Mouse (Mus musculus) Patski (cell line): Measurements from ENCODE around the gene Notum. TPM values are rescaled to one million over a fixed set of nuclear protein-coding genes. Genes with fewer than 3 reads are reported as not detected.

Experiments
- ATAC-seq: fragments of 100-300 bp; one replicate; pipeline ENCODE4 v1.8.0; 2021
- CTCF ChIA-PET: fragments of 350-600 bp; sonication (Branson Sonifier 250); formaldehyde crosslinking; loops from one replicate; lab custom pipeline; 2022; ENCODE audit warnings: inconsistent platforms; lab: Charles Lee
- POLR2A ChIA-PET: fragments of 350-600 bp; sonication (Branson Sonifier 250); formaldehyde crosslinking; loops from one replicate; lab custom pipeline; 2022; ENCODE audit warnings: antibody characterized with exemption, inconsistent platforms; lab: Charles Lee
- DNase-seq: peaks from one replicate; pipeline ENCODE4 v3.0.0-alpha.2; 2011; ENCODE audit warnings: low read depth, low spot score
- H3K27me3 ChIP-seq: fragments of 371-371 bp; one replicate; pipeline ENCODE4 v1.5.1; 2021
- CTCF ChIP-seq: fragments of 100-300 bp; IDR thresholded peaks from one replicate; pipeline ENCODE4 v1.5.1; 2021
- in situ Hi-C: fragments of 300-500 bp; cut with MboI; formaldehyde crosslinking; loops from 3 replicates; pipeline ENCODE4 v1.11.1; 2018; ENCODE audit warnings: low pct_unique_long_range_greater_than_20kb, mixed read lengths
- polyA plus RNA-seq: library from polyadenylated mRNA; unstranded; gene quantifications from one replicate; pipeline ENCODE4 v1.2.3, GENCODE M21; 2021

Gene Notum
- polyA plus RNA-seq, 1 experiment from 2014 or later, result 0.21 TPM

DNA sequence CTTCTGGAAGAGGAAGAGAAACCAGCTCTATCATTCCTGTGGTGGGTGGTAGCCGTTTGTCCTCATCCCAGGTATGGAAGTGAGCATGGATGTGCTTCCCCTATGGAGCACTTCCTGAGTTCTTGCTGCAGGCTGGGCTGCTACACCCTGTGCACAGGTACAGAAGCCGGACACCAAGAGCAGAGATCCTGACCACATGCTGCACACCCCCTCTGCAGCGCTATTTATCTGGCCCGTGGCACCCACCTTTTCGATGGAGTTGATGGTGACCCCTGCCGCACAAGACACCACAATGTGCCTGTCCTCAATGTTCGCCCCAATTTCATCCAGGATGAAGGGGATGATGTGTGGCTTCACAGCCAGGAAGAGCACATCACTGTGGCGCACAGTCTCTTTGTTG is 19.1 kb downstream of the Notum start:
- POLR2A ChIA-PET, result interaction anchor here (0.6 to 1.3 kb wide), 2 partner anchors 11 to 156 kb away, joined by 3 read pairs; no protein-coding TSS in a partner anchor

DNA sequence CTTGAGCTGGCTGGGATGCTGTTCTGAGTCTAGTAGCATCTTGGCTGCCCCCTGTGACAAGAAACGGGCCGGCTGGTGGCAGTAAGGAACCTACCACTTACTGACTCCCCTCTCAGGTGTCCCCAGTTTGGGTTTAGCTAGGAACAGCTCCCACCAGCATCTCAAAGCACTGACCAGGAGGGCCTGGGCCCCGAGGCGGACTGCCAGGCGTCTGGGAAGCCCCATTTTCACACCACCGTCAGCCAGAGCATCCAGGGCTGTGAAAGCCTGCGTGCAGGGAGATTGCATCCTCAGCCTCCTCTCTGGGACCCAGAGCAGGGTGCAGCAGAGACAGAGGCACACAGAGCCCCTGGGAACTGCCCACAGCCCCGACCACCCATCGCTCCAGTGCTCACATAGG is 19.7 kb downstream of the Notum start:
- ChIA-PET POLR2A (no interaction called here), CTCF (interaction anchor here (1.0 kb wide), 1 partner anchor 17 kb away, joined by 5 read pairs; no protein-coding TSS in a partner anchor)
- no peaks in the 10 kb centered on the region for H3K27me3 ChIP-seq
- DNase-seq, result no peak
- ATAC-seq, result no peak
- in situ Hi-C loops, result no loop called here
- no peak for TF ChIP-seq CTCF

More for the DNA sequence above, 19.1 kb downstream of the Notum start:
- no peak for DNase-seq
- in situ Hi-C loops, result no loop called here
- CTCF ChIA-PET, result interaction anchor here (1.0 to 1.1 kb wide), 2 partner anchors 17 to 57 kb away, joined by 3 to 5 read pairs; no protein-coding TSS in a partner anchor
- no peak for TF ChIP-seq CTCF
- H3K27me3 ChIP-seq, result no peaks in the 10 kb centered on the region
- ATAC-seq, result no peak

DNA sequence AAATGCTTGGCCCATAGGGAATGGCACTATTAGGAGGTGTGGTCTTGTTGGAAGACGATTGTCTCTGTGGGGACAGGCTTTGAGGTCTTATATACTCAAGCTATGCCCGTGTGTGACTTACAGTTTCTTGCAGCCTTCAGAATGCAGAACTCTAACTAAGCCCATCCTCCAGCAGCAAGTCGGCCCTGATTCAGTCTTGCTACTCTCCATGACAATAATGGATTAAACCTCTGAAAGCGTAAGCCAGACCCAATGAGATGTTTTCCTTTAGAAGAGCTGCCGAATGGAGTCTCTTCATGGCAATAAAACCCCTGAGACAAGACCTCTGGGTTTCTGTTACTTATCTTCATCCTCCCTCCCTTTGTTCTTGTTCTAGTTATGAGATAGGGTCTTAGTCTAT is 26.2 kb downstream of the Notum start:
- POLR2A ChIA-PET, result no interaction called here
- in situ Hi-C loops, result no loop called here

DNA sequence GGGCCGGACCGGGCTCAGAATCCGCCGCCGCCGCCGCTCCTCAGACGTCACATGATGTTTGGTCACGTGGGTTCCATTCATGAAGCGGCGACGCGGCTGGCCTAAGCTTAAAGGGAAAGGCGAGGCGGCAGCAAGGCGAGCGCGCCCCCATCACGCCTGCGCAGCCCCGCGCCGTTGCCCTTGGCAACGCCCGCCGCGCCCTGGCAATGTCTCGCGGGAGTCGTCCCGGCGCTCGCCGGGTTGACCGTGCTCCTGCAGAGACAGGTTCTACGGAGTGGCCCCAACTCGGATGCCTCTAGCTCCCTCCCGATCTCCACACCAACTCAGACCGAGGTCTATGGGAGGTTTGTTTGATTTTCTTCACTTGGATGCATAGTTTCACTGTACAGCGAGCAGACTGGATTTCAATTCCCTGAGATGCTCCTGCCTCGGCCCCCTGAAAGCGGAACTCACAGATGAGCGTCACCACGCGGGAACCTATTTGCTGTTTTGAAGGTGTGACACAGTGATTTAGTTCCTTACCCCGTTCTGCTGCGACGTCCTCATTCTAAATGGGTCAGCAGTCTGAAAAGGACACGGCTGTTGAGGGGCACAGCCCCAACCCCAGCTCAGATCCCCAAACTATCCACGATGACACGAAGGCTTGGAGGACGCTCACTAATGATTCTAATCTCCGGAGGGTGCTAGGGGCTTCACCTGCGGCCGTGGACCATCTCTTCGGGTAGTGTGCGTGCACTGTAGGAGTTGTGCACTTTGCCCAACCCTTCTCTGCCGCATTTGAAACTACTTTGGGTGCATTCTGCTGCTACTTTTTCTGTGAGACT is 27.2 kb downstream of the Notum start, which contains the start of gene Mafg:
Mafg (minus strand) TSS at position 81 of the 824 bp plus-strand sequence.
- TF ChIP-seq CTCF, result no peak
- CTCF ChIA-PET, result interaction anchor here (0.7 to 1.2 kb wide), 2 partner anchors 10 to 143 kb away, joined by 3 read pairs; no protein-coding TSS in a partner anchor
- ATAC-seq, result peak; percentile 42

More for the DNA sequence above, 26.2 kb downstream of the Notum start:
- H3K27me3 ChIP-seq, result no peaks in the 10 kb centered on the region
- no peak for DNase-seq
- no peak for ATAC-seq
- no peak for TF ChIP-seq CTCF
- CTCF ChIA-PET, result no interaction called here

DNA sequence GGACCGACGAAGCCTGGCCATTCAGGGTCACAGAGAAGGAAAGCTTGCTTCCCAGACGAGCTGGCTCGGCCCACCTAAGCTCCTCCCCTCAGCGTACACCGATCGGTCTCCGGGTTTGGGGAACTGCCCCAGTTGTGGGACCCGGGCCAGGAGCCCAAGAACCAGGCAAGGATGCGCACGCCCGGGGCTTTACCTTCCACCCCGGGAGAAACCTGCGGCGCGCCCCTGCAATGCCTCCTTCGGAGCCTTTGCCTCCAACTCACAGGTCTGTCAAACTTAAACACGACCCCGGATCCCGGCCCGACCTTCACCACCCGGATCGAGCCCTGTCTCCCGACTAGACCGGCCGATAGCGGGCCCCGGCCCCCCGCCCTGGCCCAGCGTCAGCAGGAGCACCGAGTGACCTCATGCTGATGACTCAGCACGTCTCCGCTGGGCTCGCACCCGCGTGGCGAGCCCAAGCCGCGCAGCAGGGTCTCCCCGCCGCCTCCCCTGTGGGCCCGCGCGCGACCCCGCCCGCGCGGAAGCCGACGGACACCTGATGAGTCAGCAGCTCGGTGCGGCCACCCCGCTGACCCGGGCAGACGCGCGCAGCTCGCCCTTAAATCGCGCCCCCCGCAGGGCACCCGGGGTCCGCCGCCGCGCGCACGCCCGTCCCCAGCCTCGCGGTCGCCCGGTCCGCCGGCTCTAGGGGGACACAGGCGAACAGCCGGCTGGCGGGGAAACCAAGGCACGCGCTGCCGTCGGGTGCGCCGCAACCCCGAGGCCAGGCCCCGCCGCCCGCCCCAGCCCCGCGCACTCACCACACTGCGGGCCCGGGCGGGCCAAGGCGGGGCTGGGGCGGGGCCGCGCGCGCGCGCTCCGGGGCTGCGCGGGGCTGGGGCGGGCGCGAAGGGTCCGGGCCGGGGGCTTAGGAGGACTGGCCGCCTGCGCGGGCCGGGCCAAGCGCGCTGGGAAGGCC is 28.1 kb downstream of the Notum start:
- ATAC-seq, result peak; percentile 24
- CTCF ChIA-PET, result interaction anchor here (1.2 kb wide), 1 partner anchor 9 kb away, joined by 3 read pairs; no protein-coding TSS in a partner anchor
- no peak for TF ChIP-seq CTCF
- in situ Hi-C loops, result no loop called here
- no peak for DNase-seq
- POLR2A ChIA-PET, result interaction anchor here (0.7 to 1.6 kb wide), 4 partner anchors 8 to 165 kb away, joined by 3 to 8 read pairs (median 3); partner anchors contain the start of genes Arl16 and Pycr1
- no peaks in the 10 kb centered on the region for H3K27me3 ChIP-seq

More for the DNA sequence above, 27.2 kb downstream of the Notum start, which contains the start of gene Mafg:
- POLR2A ChIA-PET, result interaction anchor here (0.9 to 1.6 kb wide), 3 partner anchors 9 to 18 kb away, joined by 3 to 8 read pairs (median 3); partner anchors contain the start of gene Pycr1
- in situ Hi-C loops, result no loop called here
- DNase-seq, result no peak
- H3K27me3 ChIP-seq, result no peaks in the 10 kb centered on the region

DNA sequence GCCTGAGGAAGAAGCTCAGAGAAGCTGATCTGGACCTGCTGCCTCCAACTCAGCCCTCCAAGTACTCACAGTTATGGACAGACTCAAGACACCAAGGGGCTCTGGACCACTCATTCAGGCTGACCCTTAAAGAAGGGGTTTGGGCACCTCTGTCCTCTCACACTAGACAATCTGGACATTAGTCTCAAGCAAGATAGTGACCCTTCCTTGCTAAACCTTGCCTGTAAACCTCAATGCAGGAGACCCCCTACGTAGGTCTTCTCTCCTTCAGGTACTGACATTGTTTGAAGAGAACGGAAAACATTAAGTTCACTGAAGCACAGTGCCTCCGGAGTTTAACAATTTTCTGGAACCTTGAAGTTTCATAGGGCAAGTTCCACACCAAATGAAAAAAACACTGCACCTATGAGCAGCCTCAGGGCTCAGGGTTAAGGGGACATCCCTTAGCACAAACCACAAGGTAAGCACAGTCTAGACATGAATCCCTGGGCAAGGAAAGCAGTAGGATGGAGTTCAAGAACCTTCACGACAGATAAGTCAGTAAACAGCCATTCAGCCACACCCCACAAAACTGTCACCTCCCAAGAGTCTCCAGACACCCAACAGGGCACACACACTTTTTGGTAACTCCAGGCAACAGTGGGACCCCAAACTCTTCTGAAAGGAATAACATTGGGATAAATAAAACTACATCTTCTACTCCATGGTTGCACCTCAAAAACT is 29.1 kb downstream of the Notum start:
- CTCF ChIA-PET, result interaction anchor here (1.4 to 2.6 kb wide), 2 partner anchors 65 to 144 kb away, joined by 3 to 6 read pairs; no protein-coding TSS in a partner anchor
- POLR2A ChIA-PET, result interaction anchor here (0.6 to 1.6 kb wide), 7 partner anchors 10 to 164 kb away, joined by 3 to 8 read pairs (median 3); partner anchors contain the start of genes Arl16 and Pycr1
- DNase-seq, result no peak
- ATAC-seq, result no peak
- no peaks in the 10 kb centered on the region for H3K27me3 ChIP-seq
- in situ Hi-C loops, result no loop called here
- no peak for TF ChIP-seq CTCF

DNA sequence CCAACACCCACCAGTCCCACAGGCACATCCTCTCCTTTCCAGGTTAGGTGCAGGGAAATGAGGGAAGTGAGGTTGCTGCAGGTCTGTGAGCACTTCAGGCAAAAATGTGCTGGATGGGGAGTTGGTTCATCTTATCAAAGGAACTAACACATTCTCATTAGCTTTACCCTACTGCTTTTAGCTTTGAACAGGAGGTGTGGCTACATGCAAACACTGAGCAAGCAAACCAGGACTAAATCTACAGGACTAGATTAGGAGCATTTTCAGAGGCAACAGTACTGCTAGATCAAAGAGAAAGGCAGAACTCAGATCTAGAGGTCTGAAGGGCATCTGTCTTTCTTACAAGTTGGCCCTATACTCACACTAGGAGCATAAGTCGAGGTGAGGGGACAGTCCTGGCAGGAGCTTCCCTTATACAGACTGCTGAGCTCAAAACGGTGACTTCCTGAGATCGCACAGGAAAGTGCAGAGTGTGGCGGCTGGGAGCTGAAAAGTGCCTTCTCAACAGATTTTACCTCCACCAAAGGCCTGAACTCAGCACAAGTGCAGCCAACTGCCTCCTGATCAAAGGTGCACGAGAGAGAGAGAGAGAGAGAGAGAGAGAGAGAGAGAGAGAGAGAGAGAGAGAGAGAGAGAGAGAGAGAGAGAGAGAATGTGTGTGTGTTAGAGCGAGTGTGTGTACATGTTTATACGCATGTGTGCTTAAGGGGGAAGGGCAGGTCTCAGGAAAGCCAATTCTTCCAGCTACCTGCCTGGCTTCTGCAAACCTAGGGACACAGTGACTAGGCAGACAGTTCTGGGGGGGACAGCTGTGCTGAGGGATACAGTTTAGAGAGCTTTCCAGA is 29.9 kb downstream of the Notum start:
- ChIA-PET CTCF (interaction anchor here (0.9 to 2.6 kb wide), 5 partner anchors 9 to 145 kb away, joined by 3 to 6 read pairs (median 4); no protein-coding TSS in a partner anchor), POLR2A (interaction anchor here (0.6 to 1.6 kb wide), 6 partner anchors 11 to 395 kb away, joined by 3 to 5 read pairs (median 3); no protein-coding TSS in a partner anchor)
- ATAC-seq (no peak), DNase-seq (no peak)
- in situ Hi-C loops, result no loop called here
- H3K27me3 ChIP-seq, result no peaks in the 10 kb centered on the region
- no peak for TF ChIP-seq CTCF

DNA sequence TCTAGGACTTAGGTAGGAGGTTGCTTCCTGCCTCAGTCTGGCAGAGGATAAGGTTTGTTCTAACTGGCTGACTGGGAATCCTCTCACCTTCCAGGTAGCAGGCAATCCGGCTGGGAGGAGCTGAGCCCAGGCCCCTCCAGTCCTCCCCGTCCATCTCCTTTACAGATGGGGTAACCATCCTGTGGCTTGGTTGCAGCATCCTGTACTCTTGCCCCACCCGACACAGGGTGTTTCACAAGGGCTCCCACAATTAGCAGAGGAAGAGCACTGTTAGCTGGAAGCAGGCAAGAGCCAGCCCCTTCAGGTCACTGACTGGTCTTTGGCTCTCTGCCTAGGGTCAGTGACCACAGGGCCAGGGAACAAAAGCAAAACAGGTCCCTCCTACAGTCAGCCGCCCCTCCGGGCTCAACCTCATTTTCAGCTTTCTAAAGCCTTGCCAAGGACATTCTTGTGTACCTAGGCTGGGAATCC is 30.5 kb downstream of the Notum start:
- TF ChIP-seq CTCF, result no peak
- ChIA-PET CTCF (interaction anchor here (0.9 to 2.6 kb wide), 5 partner anchors 10 to 146 kb away, joined by 3 to 6 read pairs (median 4); no protein-coding TSS in a partner anchor), POLR2A (interaction anchor here (0.9 to 1.6 kb wide), 3 partner anchors 32 to 81 kb away, joined by 3 to 5 read pairs (median 3); no protein-coding TSS in a partner anchor)
- in situ Hi-C loops, result no loop called here
- no peak for DNase-seq
- H3K27me3 ChIP-seq, result no peaks in the 10 kb centered on the region
- no peak for ATAC-seq
